Mouse (Mus musculus) lung, postnatal 4 days (tissue): ENCODE measurements at regions not wholly inside any gene's neighbourhood (a gene's known extent, or its start where the extent isn't known, plus 50 kb on each side); places are given as distances from the start of the nearest gene placed in this dataset.
A peak's percentile ranks its signal among the peaks of the same experiment; 100 is the strongest.

Experiments
- DNase-seq, 2 experiments: peaks; one replicate each; pipeline ENCODE4 v3.0.0; 2021

GRCm38 (mm10) chr5:43138931-43139486 lies 94.0 kb upstream of the Cpeb2 start:
- DNase-seq = no peak

- no peak for DNase-seq
Observed at GRCm38 (mm10) chr5:43139813-43140212, 93.2 kb upstream of the Cpeb2 start.

- DNase-seq = no peak
Observed at GRCm38 (mm10) chr5:43145939-43146338, 87.0 kb upstream of the Cpeb2 start.

- DNase-seq = no peak
Observed at GRCm38 (mm10) chr5:43146928-43147327, 86.0 kb upstream of the Cpeb2 start.

GRCm38 (mm10) chr5:43148486-43148885 lies 84.5 kb upstream of the Cpeb2 start:
- peak in 1 of 2 experiments; percentile 33 for DNase-seq

GRCm38 (mm10) chr5:43149559-43149958 lies 83.4 kb upstream of the Cpeb2 start:
- no peak for DNase-seq

- peak in 1 of 2 experiments; percentile 24 for DNase-seq
Observed at GRCm38 (mm10) chr5:43151099-43151774, 81.7 kb upstream of the Cpeb2 start.

GRCm38 (mm10) chr5:43152119-43152611 lies 80.8 kb upstream of the Cpeb2 start:
- no peak for DNase-seq

- DNase-seq = no peak
Observed at GRCm38 (mm10) chr5:43152881-43153280, 80.1 kb upstream of the Cpeb2 start.

GRCm38 (mm10) chr5:43156771-43157170 lies 76.2 kb upstream of the Cpeb2 start:
- DNase-seq = no peak

- DNase-seq = no peak
Observed at GRCm38 (mm10) chr5:43160140-43160539, 72.8 kb upstream of the Cpeb2 start.

GRCm38 (mm10) chr5:43181475-43181874 lies 51.5 kb upstream of the Cpeb2 start:
- DNase-seq = no peak
